Mouse (Mus musculus): ENCODE measurements around the gene Ankrd13b.

Ankrd13b gene

DNA sequence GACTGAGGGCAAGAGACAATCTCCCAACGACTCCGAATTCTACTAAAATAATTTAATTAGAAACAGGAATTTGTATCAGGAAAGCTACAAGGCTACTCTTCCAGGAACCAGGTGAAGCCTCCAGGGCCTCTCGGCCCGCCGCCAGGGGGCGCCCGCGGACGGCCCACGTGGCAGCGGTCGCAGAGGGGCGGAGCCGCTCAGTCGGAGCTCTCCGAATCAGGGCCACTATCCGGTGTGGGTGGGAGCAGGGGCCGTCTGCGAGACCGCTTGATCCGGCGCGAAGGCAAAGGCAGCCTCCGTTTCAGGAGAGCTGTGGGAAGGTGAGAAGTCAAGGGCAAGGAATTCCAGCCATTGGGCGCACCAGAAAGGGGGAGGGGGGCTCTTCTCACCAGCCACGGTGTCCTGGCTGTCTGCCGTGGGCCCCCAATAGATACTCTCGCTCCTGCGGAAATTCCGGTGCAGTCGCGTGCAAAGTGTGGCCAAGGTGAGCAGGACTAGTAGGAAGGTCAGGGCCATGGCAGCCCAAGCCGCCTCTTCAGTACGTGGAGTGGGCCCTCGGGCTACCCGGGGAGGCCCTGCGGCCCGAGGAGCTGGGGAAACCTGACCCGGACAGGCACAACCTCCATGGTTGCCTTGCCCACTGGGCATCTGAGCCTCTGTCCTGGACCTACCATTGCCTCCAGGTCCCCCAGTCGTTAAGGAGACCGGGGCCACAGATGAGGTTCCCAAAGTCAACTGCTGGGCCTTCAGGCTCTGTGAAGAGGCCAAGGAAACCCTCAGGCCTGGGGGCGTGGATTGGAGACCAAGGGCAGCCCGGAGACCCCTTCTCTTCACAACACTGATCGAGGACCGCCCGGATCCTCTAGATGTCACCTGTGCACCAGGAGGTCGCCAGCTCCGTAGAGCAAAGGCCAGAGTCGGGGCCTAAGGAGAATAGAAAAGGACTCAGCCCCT is 18.9 kb upstream of the Ankrd13b start:
- in situ Hi-C loops (cut with MboI, MseI), result no loop called here

DNA sequence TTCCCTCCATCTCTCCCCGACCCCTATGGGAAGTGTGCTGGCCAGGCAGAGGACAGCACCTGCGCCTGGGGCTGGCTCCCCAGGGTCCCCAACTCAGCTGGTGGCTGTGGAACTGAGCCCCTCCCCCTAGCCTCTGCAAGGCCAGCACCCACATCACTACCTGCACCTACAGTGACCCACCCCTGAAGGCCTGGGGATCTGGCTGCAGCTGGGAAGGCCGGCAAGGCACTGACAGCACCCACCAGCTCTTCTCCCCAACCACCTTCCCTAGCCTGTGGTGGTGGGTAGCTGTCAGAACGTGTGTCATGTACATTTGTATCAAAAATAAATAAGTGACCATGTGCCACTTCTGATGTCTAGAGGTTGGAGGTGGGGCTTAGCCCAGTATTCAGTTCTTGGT is 17.9 kb upstream of the Ankrd13b start:
- in situ Hi-C loops (cut with MboI, MseI), result no loop called here

DNA sequence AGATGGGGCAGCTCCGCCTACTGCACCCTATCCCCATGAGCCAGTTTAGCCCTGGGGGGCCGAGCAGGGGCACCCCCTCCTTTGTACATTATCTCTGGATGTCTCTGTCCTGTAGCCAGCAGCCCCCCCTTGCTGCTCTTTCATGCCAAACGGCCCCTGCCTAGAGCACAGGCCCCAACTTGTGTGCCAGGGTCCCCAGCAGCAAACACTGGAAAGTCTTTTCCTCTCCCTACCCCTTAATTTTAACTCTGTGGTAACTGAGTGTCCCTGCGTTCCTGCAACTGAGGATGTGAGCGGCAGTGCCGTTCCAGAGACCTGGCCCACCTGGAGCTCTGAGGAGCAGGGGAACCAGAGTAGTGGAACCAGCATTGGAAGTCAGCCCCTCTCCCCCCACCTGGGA is 17.5 kb upstream of the Ankrd13b start:
- in situ Hi-C loops (cut with MboI, MseI), result no loop called here

DNA sequence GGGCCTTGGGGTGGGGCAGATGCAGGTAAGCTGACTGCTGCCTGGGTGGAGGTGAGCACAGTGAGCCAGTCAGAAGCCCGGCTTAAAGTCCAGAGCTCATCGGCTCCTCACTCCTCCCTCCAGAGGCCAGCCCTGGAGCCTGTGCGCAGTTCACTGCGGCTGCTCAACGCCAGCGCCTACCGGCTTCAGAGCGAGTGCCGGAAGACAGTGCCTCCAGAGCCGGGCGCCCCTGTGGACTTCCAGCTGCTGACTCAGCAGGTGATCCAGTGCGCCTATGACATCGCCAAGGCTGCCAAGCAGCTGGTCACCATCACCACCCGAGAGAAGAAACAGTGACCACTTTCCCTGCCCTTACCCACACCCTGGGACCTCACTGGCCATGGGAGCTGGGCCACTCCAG is 16.8 kb upstream of the Ankrd13b start:
- in situ Hi-C loops (cut with MboI, MseI), result no loop called here

DNA sequence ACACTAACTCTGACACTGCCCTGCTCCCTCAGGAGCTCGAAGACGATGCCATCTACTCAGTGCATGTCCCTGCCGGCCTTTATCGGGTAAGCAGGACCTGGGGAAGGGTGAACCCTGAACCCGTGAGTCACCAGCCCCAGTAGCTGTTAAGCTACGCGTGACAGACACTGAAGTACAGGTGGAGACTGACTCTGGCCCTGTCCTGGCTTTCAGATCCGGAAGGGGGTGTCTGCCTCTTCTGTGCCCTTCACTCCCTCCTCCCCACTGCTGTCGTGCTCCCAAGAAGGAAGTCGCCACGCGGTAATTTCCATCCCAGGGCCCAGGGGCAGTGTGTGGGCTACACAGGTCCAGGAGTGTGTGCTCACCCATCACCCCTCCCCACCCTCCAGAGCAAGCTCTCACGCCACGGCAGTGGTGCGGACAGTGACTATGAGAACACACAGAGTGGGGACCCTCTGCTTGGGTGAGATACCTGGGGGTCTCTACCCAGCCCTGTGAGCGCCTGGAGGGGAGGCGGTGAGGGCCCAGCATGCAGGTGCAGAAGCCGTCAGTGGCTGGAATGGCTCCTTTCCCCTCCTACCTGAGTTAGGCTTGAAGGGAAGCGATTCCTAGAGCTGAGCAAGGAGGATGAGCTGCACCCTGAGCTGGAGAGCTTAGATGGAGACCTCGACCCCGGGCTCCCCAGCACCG is 16.0 kb upstream of the Ankrd13b start:
- in situ Hi-C loops (cut with MboI, MseI), result no loop called here

DNA sequence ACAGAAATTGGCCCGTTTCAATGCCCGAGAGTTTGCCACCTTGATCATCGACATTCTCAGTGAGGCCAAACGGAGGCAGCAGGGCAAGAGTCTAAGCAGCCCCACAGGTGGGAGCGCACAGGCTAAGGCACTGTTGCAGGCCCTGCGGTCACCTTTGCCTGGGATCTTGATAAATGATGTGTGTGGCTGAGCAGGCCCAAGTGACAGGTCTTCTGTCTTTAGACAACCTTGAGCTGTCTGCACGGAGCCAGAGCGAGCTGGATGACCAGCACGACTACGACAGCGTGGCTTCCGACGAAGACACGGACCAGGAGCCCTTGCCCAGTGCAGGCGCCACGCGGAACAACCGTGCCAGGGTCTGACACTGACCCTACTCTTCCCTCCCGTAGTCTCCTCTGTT is 14.9 kb upstream of the Ankrd13b start:
- in situ Hi-C loops (cut with MboI, MseI), result no loop called here

DNA sequence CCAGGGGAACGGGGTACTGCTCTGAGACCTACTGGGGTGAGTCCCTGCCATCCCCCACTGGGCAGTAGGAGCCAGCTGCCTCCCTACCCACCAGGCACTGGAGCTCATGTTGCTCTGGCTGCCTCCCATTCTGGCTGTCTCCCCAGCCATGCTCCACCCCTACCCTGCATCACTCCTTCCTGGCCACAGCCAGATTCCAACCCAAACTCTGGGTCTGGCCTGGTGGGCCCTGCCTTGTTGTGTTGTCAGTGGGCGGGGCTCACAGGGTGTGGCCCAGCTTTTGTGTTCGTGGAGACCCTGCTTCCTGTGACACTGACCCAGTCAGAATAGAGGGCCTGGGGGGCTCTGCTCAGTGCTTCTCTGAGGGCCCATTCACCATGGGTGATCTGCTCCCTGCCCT is 14.0 kb upstream of the Ankrd13b start:
- in situ Hi-C loops (cut with MboI, MseI), result no loop called here

DNA sequence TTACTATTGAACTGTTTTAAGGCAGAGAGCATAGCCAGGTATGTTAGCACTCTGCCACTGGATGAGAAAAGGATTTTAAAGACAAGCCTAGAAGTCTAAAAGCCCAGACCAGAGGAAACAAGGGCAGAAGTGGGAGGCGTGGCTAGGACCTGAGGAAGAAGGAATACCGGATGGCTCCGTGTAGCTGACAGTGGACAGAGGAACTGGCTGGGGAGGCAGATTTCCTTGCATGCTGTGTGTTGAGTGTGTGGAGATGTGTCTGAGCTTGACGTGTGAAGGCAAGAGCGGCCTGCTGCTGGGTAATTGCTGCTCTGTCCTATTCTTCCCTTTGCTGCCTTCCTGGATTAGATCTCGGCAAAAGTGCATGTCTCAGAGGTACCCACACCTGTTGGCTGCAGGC is 13.0 kb upstream of the Ankrd13b start:
- in situ Hi-C loops (cut with MboI, MseI), result no loop called here

DNA sequence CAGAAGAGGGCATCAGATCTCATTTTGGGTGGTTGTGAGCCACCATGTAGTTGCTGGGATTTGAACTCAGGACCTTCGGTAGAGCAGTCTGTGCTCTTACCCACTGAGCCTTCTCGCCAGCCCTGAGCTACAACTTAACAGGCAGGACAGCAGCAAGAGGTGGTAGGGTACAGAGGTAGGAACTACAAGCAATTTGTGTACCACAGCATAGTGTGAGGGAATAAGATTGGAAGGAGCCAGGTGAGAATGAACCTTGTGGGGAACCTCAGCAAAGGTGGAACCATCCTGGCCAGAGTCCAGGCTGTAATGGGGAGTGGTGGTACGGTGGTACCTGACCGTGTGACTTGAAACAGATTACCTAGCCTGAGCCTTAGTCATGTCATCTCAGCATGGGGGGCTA is 12.5 kb upstream of the Ankrd13b start:
- in situ Hi-C loops (cut with MboI, MseI), result no loop called here

DNA sequence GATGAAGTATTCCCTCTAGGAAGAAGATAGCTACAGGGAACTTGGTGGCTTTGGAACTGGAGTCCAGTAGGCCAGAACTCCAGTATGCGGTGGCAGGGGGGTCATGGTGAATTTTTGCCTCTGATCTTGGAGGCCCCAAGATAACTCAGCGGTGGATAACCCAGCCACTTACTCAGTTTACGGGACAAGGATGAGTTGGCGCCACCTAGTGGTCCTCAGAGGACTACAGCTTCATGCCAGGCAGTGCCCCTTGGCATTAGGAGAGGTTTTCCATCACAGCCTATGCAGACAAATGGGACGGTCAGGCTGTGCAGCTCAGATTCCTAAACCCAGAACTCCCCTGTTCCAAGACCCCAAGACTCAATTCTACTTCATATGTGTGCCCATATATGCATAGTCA is 11.9 kb upstream of the Ankrd13b start:
- in situ Hi-C loops (cut with MboI, MseI), result no loop called here

DNA sequence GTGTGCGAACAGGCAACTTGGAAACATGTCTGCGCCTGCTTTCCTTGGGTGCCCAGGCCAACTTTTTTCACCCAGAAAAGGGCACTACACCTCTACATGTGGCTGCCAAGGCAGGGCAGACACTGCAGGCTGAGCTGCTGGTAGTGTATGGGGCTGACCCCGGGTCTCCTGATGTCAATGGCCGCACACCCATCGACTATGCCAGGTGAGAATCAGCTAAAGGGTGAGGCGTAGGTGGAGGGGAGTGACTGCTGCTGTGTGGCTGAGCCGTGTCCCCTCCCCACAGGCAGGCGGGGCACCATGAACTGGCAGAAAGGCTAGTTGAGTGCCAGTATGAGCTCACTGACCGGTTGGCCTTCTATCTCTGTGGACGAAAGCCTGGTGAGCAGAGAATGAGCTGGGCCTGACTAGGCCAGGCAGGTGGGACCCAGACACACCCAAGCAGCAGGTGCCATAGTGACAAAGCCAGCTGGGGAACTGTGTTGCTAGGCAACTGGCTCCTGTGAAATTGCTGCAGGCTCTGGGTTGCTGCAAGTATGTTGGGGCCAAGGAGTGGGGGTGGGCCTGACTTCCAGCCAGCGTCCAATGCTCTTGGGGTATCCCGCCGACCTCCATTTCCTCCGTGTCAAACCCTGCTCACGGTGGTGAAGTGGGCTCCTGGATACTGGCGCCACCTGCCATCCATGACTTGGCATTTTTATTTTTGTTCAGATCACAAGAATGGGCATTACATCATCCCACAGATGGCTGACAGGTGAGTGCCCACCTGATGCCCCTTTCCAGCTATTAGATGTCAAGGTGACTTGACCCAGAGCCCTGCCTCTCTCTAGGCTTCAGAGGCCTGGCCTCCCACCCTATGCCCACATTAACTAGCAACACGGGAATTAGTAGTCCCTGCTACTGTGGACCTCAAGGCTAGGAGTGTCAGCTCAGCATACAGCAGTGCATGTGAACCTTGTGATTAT is 11.2 kb upstream of the Ankrd13b start:
- in situ Hi-C loops (cut with MboI, MseI), result no loop called here

DNA sequence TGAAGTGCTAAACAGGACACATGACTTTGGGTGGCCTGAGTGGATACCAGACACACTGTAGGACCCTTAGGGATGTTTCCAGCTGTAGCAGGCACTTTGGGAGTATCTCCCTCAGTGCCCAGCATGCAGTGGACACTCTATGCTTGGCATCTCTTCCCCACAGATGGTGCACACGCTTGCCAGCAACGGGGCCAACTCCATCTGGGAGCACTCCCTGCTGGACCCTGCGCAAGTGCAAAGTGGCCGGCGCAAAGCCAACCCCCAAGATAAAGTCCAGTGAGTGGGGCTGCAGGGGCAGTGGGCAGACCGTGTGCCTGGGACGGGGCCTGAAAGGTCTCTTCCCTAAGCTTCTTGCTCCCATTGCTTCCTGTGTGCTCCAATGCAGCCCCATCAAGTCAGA is 9.9 kb upstream of the Ankrd13b start:
- in situ Hi-C loops (cut with MboI, MseI), result no loop called here

DNA sequence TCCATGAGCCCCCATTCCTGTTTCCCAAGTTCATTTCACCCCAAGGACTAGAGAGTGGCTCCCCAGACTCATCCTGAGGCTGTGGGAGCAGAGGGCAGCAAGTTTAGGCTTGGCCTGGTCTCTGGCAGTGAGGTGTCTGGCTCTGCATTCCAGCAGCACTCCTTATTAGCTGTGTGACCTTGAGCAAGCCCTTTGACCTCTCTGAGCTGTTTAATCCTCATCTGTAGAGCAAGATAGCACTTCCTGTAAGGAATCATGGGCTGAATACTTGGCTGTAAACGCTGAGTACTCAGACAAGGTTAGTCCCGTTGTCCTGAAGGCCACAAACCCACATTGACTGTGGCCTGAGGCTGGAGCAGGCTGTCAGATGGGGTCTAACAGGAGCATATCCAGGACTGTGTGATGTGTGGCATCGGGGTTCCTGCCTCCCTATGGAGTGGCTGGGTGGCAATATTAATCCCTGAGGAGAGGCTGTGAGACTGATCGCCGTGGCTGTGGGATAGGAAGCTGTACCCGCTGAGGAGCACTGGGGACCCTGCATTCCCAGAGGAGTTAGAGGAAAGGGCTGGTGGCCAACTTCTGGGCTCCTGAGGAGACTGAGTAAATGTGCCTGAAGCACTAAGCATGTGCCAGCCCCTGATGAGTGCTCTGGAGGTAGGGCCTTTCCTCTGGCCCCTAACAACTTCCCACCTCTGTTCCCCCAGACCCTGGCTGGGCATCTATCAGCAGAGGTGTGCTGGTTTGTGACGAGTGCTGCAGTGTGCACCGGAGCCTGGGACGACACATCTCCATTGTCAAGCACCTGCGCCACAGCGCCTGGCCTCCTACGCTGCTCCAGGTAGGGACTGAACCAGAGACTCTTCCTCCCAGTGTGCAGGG is 9.0 kb upstream of the Ankrd13b start:
- in situ Hi-C loops (cut with MboI, MseI), result no loop called here

DNA sequence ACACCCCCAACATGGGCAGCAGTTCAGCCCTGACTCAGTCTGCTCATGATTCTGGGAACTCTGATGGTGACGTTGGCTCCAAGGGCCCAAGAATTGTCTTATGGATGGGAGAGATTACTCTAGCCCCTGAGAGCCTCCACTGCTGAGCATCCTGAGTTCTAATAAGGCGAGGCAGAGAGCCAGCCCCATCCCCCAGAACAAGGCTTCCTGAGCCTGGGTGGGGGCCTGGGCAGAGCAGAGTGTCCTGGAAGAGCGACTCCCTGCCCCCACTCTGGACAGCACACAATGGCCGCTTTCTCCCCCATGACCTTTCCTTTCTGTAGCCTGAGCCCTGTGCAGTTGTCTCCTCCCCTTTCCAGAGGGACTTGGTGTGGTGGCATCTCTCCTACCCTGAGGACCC is 8.4 kb upstream of the Ankrd13b start:
- in situ Hi-C loops (cut with MboI, MseI), result no loop called here

DNA sequence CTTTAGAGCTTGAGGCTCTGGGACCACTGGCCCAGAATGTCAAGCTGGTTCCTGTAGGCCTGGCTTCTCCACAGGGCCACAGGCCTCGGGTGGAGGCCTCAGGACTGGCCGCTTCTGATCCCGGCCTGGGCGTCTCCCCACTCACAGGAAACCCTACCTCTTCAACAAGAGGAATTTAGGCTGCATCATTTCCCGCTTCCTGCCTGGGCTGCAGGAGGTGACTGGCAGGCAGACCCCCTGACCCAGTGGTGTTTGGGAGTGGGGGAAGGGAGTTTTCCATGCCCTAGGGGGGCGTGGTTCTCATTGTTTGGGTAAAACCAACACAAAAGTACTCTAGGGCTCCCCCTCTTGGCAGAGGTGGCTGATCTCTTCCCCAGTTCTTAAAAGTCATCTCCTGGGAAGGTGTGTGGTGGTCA is 7.9 kb upstream of the Ankrd13b start:
- in situ Hi-C loops (cut with MboI, MseI), result no loop called here

DNA sequence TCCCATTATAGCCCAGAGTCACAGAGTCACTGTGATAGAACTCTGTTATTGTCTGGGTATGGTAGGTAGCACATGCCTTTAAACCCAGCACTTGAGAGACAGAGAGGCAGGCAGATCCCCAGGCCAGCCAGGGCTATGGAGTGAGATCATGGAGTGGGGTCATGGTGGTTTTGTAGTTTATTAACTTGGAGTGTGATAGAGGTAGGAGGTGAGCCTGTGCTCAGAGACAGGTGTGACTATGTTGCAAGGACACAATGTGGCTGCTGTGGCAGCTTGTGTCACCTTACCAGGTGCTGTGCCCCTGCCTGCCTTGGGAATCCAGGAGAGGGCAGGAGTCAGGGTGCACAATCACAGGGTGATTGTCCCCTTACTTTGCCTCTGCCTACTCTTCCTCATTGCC is 6.0 kb upstream of the Ankrd13b start:
- in situ Hi-C loops (cut with MboI, MseI), result no loop called here

DNA sequence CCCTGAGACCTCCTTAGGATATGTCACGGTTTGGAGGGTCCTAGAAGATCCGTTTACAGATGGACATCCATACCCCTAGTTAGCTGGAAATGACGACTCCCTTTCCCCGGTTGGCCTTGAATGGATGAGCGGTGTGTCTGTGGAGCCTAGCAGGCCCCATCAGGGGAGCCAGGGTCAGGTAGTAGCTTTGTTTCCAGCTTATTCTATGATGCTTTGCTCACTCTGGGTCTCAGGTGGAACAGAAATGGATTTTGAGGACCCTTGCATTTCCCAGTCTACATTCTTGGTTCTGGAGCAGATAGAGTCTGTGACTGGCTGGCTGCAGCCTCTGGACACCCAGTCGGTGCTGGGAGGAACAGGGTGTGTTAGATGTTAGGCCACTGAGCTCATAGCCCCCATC is 5.3 kb upstream of the Ankrd13b start:
- in situ Hi-C loops (cut with MboI, MseI), result no loop called here

DNA sequence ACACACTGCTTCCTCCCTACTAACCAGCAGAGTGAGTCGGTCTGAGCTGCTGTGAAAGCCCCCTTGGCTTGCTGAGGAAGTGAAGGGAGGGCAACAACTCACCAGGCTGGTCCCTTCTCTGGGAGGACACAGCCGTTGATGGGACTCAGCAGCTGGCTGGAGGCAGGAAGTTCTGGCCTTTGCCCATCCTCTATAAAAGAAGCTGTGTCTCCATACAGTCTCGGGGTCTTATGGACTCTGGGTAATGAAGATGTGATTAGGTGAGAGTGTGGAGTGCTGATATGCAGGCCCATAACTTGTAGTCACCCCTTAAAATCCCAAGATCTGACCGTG is 4.8 kb upstream of the Ankrd13b start:
- in situ Hi-C loops (cut with MboI, MseI), result no loop called here

DNA sequence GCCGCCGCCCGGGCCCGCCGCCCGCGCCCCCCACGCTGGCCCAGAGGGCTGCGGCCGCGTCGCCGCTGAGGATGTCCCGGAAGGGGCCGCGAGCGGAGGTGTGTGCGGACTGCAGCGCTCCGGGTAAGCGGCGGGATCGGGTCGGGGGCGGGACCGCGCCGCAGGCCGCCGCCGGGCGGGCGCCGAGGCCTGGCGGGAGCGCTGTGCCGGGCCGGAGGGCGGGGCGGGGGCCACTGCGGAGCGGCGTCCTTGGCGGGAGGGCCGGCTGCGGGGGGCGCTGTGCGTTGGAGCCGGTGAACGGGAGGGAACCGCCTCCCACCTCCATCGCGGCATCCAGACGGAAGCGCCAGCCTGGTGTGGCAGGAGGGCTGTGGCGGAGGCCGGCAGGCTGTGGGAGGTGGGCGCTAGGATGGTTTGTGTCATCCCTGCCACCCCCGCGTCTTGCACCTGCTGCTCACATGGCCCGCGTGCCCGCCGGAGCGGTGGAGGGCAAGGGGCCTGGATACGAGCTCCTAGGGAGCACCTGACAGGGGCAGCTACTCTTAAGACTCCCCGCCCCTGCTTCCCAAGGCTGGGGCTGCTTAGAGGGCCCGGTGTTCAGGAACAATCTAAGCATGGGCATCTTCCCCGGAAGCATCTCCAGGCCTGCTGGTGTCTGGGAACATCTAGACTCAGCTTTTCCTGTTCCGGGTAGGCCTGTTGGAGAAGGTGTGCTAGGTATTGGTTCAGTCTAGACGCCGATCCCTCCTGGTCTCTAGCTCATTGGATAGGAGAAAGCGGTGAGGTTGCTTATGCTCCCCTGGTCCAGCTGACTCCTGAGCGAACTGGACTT is 4.2 kb upstream of the Ankrd13b start, which contains the start of gene Git1:
TSS of gene Git1 (plus strand) at position 51 of the 832 bp plus-strand sequence.
- in situ Hi-C loops (cut with MboI, MseI), result no loop called here

DNA sequence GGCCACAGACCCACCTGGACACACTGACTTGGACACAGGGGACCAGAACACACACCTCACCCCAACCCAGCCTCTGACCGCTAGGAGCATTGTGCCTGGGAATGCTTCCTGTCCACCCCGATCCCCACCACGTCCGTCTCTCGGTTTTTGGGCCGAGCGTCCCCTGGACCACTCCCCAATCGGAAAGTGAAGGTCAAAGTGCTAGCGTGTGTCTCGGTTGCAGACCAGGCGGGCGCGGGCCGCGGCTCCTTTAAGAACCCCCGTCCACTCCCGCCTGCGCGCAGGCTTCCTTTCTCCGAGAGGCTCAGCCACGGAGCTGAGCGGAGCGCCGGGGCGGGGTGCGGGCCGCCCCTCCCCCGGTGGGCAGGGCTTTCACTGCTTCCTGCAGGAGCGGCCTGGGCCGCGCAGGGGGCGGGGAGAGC is 3.4 kb upstream of the Ankrd13b start:
- in situ Hi-C loops (cut with MboI, MseI), result no loop called here

Data from T-helper 1 cell (primary cell).